Mouse (Mus musculus) adipocyte (in vitro differentiated cells): Measurements from ENCODE around the gene Prss56.

Source experiments
- DNase-seq: peaks from one replicate; pipeline ENCODE4 v3.0.0-alpha.2; 2016; ENCODE audit warnings: low spot score

Prss56 gene

GRCm38 (mm10) chr1:87232197-87232596 lies 49.1 kb downstream of the Prss56 start:
- DNase-seq = no peak
